Mouse (Mus musculus) left cerebral cortex, adult 11 months (tissue): ENCODE measurements around the gene Actr1b.

Experiments used
- DNase-seq: peaks from one replicate; pipeline ENCODE4 v3.0.0; 2022; ENCODE audit warnings: low spot score

Actr1b gene

DNA sequence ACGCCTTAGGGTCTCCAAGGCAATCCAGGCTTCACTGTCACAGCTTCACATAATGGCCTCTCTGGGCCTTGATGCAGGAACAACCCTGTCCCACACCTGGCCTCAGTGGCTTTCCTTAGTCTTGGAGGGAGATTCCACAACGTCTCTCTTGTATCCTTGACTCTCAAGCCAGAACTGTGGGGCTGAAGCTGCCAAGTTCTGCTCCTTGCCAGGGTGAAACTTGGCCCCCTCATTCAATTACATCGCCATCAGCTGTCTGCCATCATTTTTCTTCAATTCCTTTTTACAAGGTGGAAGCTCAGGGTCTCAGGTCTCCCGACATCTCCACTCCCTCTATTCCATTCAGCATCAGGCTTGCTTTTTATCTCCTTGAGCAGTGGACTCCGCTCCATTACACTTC, 59.2 kb downstream of the Actr1b start:
- DNase-seq: no peak
